Mouse (Mus musculus): Measurements from ENCODE around the gene Srsf7.
"Not testable (repeated sequence)": the region's sequence is repeated elsewhere in the genome, so short reads cannot be mapped to it uniquely, and the experiment has no call there.

Gene Srsf7

DNA sequence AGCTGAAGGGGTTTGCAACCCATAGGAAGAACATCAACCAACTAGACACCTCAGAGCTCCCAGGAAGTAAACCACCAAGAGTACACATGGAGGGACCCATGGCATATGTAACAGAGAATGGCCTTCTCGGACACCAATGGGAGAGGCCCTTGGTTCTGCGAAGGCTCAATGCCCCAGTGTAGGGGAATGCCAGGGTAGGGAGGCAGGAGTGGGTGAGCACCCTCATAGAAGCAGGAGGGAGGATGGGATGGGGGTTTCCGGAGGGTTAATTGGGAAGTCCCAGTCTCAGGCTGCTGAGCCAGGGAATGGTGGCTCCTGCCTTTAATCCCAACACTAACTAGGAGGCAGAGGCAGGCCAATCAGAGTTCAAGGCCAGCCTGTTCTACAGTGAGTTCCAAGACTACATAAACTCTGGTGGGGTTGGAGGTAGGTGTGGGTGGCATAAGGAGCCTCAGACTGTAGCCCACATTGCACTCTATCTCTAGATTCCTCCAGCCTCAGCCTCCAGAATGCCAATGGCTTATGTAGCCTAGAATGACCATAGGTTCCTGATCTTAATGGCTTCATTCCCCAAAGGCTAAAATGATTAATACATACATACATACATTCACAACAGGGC lies 7.8 kb downstream of the Srsf7 start:
- DNase-seq (ENCODE audit: low read depth) = no peak

- DNase-seq (ENCODE audit: low read depth) = peak; percentile 39
Observed at GRCm38 (mm10) chr17:80193075-80193474, 14.0 kb downstream of the Srsf7 start.

- DNase-seq (ENCODE audit: low read depth) = no peak
Observed at GRCm38 (mm10) chr17:80183615-80184014, 23.5 kb downstream of the Srsf7 start.

DNA sequence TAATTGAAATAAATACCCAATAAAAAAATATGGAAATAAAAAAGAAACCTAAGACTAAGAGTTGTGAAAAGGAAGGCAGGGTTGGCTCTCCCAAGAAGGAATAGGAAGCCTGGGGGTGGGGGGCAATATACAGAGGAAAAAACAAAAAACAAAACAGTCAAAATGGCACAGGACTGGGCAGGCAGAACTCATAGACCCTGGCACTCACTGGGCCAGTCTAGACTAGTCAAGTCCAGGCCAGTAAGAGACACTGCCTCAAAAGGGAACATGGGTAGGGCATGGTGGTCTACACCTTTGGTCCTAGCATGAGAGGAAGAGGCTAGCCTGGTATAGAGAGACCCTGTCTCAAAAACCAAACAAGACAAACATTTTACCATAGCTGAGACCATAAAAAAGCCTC lies 26.6 kb downstream of the Srsf7 start:
- no peak for DNase-seq (ENCODE audit: low read depth)

GRCm38 (mm10) chr17:80179959-80180358 lies 27.1 kb downstream of the Srsf7 start:
- DNase-seq (ENCODE audit: low read depth) = peak; percentile 74

GRCm38 (mm10) chr17:80178846-80179245 lies 28.3 kb downstream of the Srsf7 start:
- DNase-seq (ENCODE audit: low read depth) = not testable (repeated sequence)

DNA sequence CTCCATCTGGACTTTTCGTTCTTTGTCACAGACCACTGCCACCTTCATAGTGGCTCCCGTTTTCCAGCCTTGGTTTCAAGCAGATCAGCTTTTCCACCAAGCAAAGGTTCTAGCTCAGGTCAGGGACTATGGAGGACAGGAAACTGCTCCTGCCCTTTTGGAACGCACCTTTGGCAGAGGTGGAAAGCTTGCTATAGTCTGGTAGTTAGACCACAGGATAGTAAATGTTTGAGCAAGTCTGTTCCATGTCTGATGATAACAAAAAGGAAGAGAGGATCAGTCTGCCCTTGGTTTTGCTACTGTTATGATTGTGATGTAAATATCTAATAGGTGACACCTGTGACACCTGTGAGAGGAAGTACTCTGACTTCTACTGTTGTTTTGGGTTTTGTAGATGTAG lies 31.1 kb downstream of the Srsf7 start:
- DNase-seq (ENCODE audit: low read depth) = no peak

DNA sequence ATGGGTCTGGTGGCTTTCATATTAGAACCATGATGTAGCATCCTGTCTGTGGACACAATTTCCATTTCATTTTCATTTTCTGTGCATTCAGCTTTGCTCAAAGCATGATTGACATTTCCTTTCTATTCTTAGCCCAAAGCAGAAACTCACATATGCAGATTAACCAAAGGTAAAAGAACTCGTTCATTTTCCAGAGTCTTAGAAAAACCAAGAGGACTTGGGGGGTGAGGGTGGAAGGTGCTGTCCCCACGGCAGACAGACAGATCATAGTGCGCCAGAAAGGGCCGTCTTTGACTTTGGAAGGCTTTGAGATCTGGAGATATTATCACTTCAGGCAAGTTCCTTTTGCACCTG lies 31.7 kb downstream of the Srsf7 start:
- DNase-seq (ENCODE audit: low read depth) = no peak

DNA sequence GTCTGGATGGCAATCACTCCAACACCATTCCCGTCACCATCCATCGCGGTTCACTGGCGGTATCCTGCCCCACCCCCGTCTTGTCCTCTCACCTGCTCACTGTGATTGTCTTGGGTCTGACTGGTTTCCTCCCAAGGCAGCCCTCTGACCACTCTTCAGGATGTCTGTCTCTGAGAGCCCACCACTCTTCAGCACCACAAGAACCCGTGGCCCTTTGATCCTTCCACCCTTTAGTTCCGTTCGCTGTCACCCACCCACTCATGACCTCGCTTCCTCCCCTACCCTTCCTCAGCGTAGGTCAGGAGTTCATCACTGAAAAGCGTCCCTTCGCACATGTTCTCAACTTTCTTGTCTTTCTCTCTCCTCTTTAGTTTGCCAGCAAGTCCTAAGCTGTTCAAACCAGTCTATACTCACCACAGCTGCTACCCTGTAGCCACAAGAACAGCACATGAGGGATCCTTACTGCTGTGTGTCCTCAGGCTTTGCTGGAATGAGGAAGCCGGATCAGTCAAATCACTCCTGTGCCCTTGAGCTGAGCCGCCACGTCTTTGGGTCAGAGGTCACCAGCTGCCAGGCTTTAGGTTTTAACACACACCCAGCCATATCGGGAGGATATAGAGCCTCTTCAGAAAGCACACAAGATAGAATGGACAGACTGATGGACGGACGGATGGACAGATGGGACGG lies 32.3 kb downstream of the Srsf7 start:
- DNase-seq (ENCODE audit: low read depth) = no peak

DNA sequence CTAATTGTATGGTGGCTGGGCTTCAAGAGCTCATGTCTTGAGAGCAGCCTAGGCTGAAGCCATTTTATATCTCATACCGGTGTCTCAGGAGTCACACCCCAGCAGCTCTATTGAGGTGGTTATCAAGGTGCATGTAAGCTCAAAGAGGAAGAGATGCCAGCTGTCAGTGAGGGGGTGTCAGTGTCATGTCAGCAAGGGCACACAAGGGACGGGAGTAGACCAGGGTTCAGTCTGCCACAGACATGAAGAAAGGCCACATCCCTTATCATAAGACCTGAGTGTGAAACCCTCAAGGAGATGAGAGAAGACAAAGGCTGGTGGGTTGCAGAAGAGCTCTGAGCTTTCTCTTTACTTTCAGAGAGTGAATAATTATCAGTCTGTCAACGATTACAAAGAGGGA lies 33.0 kb downstream of the Srsf7 start:
- DNase-seq (ENCODE audit: low read depth) = no peak

DNA sequence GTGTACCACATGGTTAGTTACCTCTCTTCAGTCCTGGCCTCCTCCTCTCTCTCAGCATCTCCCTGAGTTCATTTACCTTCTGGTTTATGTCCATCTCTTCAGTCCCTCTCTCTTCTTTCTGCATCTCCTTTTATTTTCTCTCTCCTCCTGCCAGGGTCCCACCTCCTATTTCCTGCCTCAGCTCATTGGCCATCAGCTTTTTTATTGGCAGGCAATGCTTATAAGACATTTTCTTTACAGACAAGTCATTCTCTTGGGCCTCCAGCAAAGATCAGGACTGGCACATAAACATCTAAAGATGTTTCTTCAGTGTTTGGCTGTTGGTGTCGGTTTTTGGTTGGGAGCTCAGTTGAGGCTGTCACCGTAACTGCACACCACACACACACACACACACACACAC lies 33.4 kb downstream of the Srsf7 start:
- no peak for DNase-seq (ENCODE audit: low read depth)

DNA sequence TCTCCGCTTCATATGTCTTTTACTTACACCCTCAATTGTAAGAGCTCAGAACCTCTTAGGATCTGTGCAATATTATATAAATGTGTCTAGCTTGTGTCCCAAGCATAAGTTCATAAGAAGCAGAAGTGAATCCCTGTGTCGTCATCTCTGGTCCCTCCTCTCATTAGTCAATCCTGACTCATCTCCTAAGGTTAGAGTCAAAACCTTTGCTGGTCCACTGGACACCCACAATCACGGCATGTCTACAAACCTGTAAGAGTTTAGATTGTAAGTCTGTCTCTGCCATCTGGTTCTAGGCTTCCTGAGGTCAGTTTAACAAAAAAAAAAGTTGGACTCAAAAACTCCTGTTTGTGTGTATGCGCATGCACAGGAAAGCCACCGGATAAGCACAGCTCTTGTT lies 34.3 kb downstream of the Srsf7 start:
- DNase-seq (ENCODE audit: low read depth) = peak; percentile 66

GRCm38 (mm10) chr17:80171948-80172347 lies 35.2 kb downstream of the Srsf7 start:
- DNase-seq (ENCODE audit: low read depth) = no peak

DNA sequence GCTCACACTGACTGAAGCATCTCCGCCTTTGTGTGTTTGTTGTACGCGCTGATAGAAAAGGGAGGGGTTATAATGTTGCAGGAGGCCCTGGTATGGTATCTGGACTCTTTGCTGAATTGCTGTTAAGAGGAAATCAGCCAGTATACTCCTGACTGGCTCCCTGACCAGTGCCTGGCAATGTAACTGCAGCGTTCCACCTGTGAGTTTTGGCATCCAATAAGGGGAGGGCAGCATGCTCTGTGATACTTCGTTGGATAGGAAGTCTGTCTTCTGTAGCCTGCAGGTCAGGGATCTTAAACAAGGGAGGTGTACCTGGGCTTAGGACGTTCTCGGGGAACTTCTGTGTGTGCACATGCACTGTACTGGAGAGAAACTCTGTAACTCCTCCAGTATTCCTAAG lies 36.2 kb downstream of the Srsf7 start:
- DNase-seq (ENCODE audit: low read depth) = no peak

GRCm38 (mm10) chr17:80169792-80170191 lies 37.3 kb downstream of the Srsf7 start:
- DNase-seq (ENCODE audit: low read depth) = no peak

DNA sequence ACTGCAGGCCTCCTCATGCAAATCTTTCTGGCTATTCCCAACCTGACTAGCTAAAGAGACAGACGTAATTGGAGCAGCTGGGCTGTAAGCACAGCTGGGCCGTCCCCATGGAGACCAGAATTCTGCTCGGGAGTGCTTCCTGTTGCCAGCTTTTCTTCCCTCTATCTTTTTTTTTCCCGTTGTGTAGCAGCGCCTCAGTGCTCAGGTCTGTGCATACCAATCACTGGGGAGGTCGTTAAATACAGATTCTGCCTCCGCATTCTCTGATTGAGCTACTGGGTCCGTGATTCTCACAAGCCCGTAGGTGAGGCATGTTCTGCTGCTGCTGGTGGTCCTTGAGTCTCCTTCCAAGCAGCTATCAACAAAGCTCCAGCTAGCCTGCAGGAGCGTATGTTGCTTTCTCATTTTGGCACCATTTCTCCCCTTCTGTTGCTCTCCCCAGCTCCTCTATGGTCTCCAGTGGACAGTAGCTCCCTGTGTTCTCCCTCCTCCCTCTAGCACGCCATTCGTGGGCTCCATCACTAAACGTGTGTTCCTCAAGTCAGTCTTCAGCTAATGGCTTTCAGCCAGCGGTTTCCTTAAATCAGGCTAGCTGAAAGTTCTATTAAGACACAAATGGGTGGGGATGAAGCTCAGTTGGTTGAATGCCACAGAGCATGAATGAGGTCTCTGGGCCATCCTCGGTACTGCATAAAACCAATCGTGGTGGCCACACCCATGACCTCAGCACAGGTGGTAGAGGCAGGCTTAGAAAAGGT lies 38.5 kb downstream of the Srsf7 start:
- DNase-seq (ENCODE audit: low read depth) = no peak

GRCm38 (mm10) chr17:80167851-80168251 lies 39.3 kb downstream of the Srsf7 start:
- peak; percentile 62 for DNase-seq (ENCODE audit: low read depth)

GRCm38 (mm10) chr17:80167436-80167835 lies 39.7 kb downstream of the Srsf7 start:
- DNase-seq (ENCODE audit: low read depth) = no peak

DNA sequence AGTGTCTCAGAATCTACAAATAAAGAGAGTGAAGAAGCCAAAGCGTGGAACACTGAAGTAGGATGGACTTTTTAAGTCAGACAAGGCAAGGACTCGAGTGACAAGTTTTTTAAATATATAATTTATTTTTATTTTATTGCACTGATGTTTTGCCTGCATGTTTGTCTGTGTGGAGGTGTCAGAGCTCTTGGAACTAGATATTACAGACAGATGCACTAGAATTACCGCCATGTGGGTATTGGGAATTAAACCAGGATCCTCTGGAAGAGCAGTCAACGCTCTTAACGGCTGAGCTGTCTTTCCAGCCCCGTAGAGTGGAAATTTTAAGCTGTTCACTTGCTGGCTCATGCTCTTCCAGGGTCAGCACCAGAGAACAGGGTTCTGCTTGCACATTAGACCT lies 40.8 kb downstream of the Srsf7 start:
- DNase-seq (ENCODE audit: low read depth) = no peak

DNA sequence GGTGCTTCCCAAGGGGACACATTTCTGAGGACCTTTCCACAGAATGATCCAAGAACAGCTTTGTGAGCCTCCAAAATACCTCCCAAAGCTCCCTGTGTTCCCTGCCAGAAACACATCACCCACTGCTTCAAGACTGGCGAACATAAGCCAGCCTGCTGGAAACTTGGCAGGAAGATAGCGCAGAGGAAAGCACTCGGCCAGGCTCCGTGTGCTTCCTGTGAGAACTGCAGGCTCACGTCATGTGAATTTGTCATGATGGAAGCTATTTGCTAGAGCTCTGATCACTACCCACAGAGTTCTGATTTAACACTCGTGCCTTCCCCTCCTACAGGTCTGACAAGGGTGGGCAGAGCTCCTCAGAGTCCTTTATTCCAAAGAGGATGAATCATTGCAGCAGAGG lies 41.4 kb downstream of the Srsf7 start:
- DNase-seq (ENCODE audit: low read depth) = no peak

- no peak for DNase-seq (ENCODE audit: low read depth)
Observed at GRCm38 (mm10) chr17:80163991-80164390, 43.1 kb downstream of the Srsf7 start.

DNA sequence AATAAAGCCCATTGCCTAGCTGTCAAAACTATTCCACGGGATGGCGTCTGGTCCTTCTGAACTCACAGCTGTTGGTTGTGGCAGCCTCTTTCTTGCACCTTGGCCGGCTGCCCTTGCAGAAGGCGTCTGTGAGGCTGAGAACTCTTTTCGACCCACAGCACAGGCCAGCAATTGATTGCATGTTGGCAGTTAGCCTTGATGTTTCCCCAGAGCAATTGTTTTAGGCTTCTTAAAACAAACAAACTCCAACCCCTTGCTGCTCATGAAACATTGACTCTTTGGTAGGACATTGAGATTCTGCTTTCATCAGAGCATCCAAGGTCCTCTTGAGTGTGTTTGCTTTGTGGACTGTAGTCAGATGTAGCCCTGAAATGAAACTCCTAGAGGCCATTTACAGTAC lies 46.7 kb downstream of the Srsf7 start:
- no peak for DNase-seq (ENCODE audit: low read depth)

- no peak for DNase-seq (ENCODE audit: low read depth)
Observed at GRCm38 (mm10) chr17:80157489-80157888, 49.6 kb downstream of the Srsf7 start.
